Mouse (Mus musculus) hindbrain, embryonic 13.5 days (tissue): ENCODE results near the gene Gm20696. TPM values are rescaled to one million over a fixed set of nuclear protein-coding genes. Genes with fewer than 3 reads are reported as not detected.

ENCODE experiments used
- ATAC-seq: fragments of 200-750 bp; cut with Nextera tagmentation; 2 replicates; pipeline ENCODE4 v1.8.0; 2017; ENCODE audit warnings: moderate TSS enrichment; ENCODE audit not compliant: low FRiP score
- H3K27ac ChIP-seq: fragments of 300-500 bp; sonication (generic); 2 replicates; pipeline ENCODE4 v1.5.1; 2015; ENCODE audit warnings: inconsistent platforms, mild to moderate bottlenecking, moderate library complexity
- H3K27me3 ChIP-seq: fragments of 300-500 bp; sonication (generic); 2 replicates; pipeline ENCODE4 v1.6.1; 2015; ENCODE audit warnings: mild to moderate bottlenecking, inconsistent platforms
- H3K36me3 ChIP-seq: fragments of 300-500 bp; sonication (generic); 2 replicates; pipeline ENCODE4 v1.6.1; 2015; ENCODE audit warnings: mild to moderate bottlenecking, inconsistent platforms
- H3K4me1 ChIP-seq: fragments of 300-500 bp; sonication (generic); replicated peaks from 2 replicates; pipeline ENCODE4 v1.6.1; 2015; ENCODE audit warnings: inconsistent platforms
- H3K4me2 ChIP-seq: fragments of 300-500 bp; sonication (generic); 2 replicates; pipeline ENCODE4 v1.6.1; 2015; ENCODE audit warnings: inconsistent platforms, mild to moderate bottlenecking, moderate library complexity
- H3K4me3 ChIP-seq: fragments of 300-500 bp; sonication (generic); 2 replicates; pipeline ENCODE4 v1.5.1; 2015; ENCODE audit warnings: mild to moderate bottlenecking, inconsistent platforms
- H3K9ac ChIP-seq: fragments of 300-500 bp; sonication (generic); 2 replicates; pipeline ENCODE4 v1.6.1; 2015; ENCODE audit warnings: mild to moderate bottlenecking, inconsistent platforms
- H3K9me3 ChIP-seq: fragments of 300-500 bp; sonication (generic); 2 replicates; pipeline ENCODE4 v1.6.1; 2016; ENCODE audit warnings: inconsistent platforms
- WGBS: fragments of 180-500 bp; shearing (Covaris S2); methylation state at CpG from one replicate; pipeline ENCODE4 v1.1.7; 2015; 5-methylcytosine and 5-hydroxymethylcytosine counted together
- polyA plus RNA-seq: library from polyadenylated mRNA; unstranded; fragments of >200 nt; fragmentation: Nextera tagmentation; extraction: Ambion mirVana; gene quantifications from 2 replicates; pipeline ENCODE4 v1.2.1, GENCODE M21; 2015

Gene Gm20696
- polyA plus RNA-seq, 1 experiment from 2014 or later: 2.7 TPM

- H3K9ac ChIP-seq: no peak overlapping the region
- no peaks in the 10 kb centered on the region for H3K9me3 ChIP-seq
- H3K27me3 ChIP-seq: no peaks in the 10 kb centered on the region; the same call in 1 of the 2 replicates
- no peak overlapping the region for H3K4me3 ChIP-seq
- H3K4me1 ChIP-seq: peaks cover 18% of the 10 kb centered on the region
- WGBS: 92% methylated on average over 32 of the region's 32 CpGs
- H3K36me3 ChIP-seq: peaks cover 6% of the 10 kb centered on the region
- no peak overlapping the region for H3K4me2 ChIP-seq
- no peak overlapping the region for H3K27ac ChIP-seq
- no peak for ATAC-seq
These were observed 34.2 kb downstream of the Gm20696 start for GRCm38 (mm10) chr6:99632121-99632980.

- no peaks in the 10 kb centered on the region; the same call in 1 of the 2 replicates for H3K27me3 ChIP-seq
- no peak overlapping the region for H3K4me3 ChIP-seq
- no peak overlapping the region for H3K9ac ChIP-seq
- no peaks in the 10 kb centered on the region for H3K9me3 ChIP-seq
- H3K36me3 ChIP-seq: peaks cover 6% of the 10 kb centered on the region
- no peak overlapping the region for H3K27ac ChIP-seq
- ATAC-seq: no peak
- no peak overlapping the region for H3K4me2 ChIP-seq
- H3K4me1 ChIP-seq: peaks cover 12% of the 10 kb centered on the region
- 74% methylated on average over 5 of the region's 5 CpGs for WGBS
These were observed 35.0 kb downstream of the Gm20696 start for GRCm38 (mm10) chr6:99631637-99632036.

- H3K4me2 ChIP-seq: no peak overlapping the region
These were observed 36.7 kb downstream of the Gm20696 start for GRCm38 (mm10) chr6:99629726-99630458.

GRCm38 (mm10) chr6:99626347-99626746, 40.2 kb downstream of the Gm20696 start:
- no peaks in the 10 kb centered on the region; the same call in 1 of the 2 replicates for H3K27me3 ChIP-seq
- H3K4me1 ChIP-seq: peaks cover 14% of the 10 kb centered on the region
- peaks cover 6% of the 10 kb centered on the region; the same call in 1 of the 2 replicates for H3K36me3 ChIP-seq
- H3K4me3 ChIP-seq: no peak overlapping the region
- ATAC-seq: no peak
- H3K9ac ChIP-seq: no peak overlapping the region
- 37% methylated on average over 2 of the region's 2 CpGs for WGBS
- no peaks in the 10 kb centered on the region for H3K9me3 ChIP-seq
- H3K4me2 ChIP-seq: no peak overlapping the region
- H3K27ac ChIP-seq: no peak overlapping the region

More at GRCm38 (mm10) chr6:99629726-99630458, 36.7 kb downstream of the Gm20696 start:
- 80% methylated on average over 8 of the region's 8 CpGs for WGBS
- no peak overlapping the region for H3K27ac ChIP-seq
- no peak overlapping the region for H3K9ac ChIP-seq
- no peaks in the 10 kb centered on the region; the same call in 1 of the 2 replicates for H3K27me3 ChIP-seq
- H3K4me3 ChIP-seq: no peak overlapping the region
- H3K9me3 ChIP-seq: no peaks in the 10 kb centered on the region
- peaks cover 6% of the 10 kb centered on the region for H3K36me3 ChIP-seq
- no peak for ATAC-seq
- peaks cover 9% of the 10 kb centered on the region; the same call in 1 of the 2 replicates for H3K4me1 ChIP-seq

- no peak for ATAC-seq
- peaks cover 6% of the 10 kb centered on the region; the same call in 1 of the 2 replicates for H3K36me3 ChIP-seq
- H3K9ac ChIP-seq: no peak overlapping the region
- 24% methylated on average over 7 of the region's 7 CpGs for WGBS
- no peak overlapping the region for H3K4me3 ChIP-seq
- H3K4me1 ChIP-seq: peaks cover 14% of the 10 kb centered on the region
- H3K4me2 ChIP-seq: no peak overlapping the region
- no peaks in the 10 kb centered on the region; the same call in 1 of the 2 replicates for H3K27me3 ChIP-seq
- H3K9me3 ChIP-seq: no peaks in the 10 kb centered on the region
- no peak overlapping the region for H3K27ac ChIP-seq
These were observed 40.8 kb downstream of the Gm20696 start for GRCm38 (mm10) chr6:99625803-99626202.

GRCm38 (mm10) chr6:99625306-99625705, 41.3 kb downstream of the Gm20696 start:
- no peak for ATAC-seq
- H3K9me3 ChIP-seq: no peaks in the 10 kb centered on the region
- no peak overlapping the region for H3K9ac ChIP-seq
- H3K4me1 ChIP-seq: peaks cover 14% of the 10 kb centered on the region
- no peaks in the 10 kb centered on the region; the same call in 1 of the 2 replicates for H3K27me3 ChIP-seq
- peaks cover 6% of the 10 kb centered on the region; the same call in 1 of the 2 replicates for H3K36me3 ChIP-seq
- H3K4me2 ChIP-seq: no peak overlapping the region
- H3K27ac ChIP-seq: no peak overlapping the region
- no peak overlapping the region for H3K4me3 ChIP-seq
- 47% methylated on average over 7 of the region's 7 CpGs for WGBS

GRCm38 (mm10) chr6:99624542-99624941, 42.1 kb downstream of the Gm20696 start:
- Histone ChIP-seq H3K27me3 (peaks cover 5% of the 10 kb centered on the region; the same call in 1 of the 2 replicates), H3K4me2 (no peak overlapping the region), H3K36me3 (peaks cover 6% of the 10 kb centered on the region; the same call in 1 of the 2 replicates), H3K27ac (no peak overlapping the region), H3K9ac (no peak overlapping the region), H3K4me1 (peaks cover 14% of the 10 kb centered on the region), H3K9me3 (no peaks in the 10 kb centered on the region), H3K4me3 (no peak overlapping the region)
- no peak for ATAC-seq
- WGBS: 90% methylated on average over 3 of the region's 3 CpGs

- Histone ChIP-seq H3K27ac (no peak overlapping the region), H3K4me3 (no peak overlapping the region), H3K9ac (no peak overlapping the region), H3K27me3 (0 out of 2 replicates have a peak, but pooled peaks cover 5% of the 10 kb centered on the region), H3K9me3 (no peaks in the 10 kb centered on the region), H3K4me1 (peaks cover 14% of the 10 kb centered on the region), H3K4me2 (no peak overlapping the region), H3K36me3 (peaks cover 5% of the 10 kb centered on the region; the same call in 1 of the 2 replicates)
- WGBS: 10% methylated on average over 6 of the region's 6 CpGs
- peak; percentile 46; the same call in 1 of the 2 replicates for ATAC-seq
These were observed 43.0 kb downstream of the Gm20696 start for GRCm38 (mm10) chr6:99623641-99624040.

- Histone ChIP-seq H3K27ac (no peak overlapping the region), H3K36me3 (no peaks in the 10 kb centered on the region), H3K4me1 (peaks cover 17% of the 10 kb centered on the region), H3K4me3 (no peak overlapping the region), H3K27me3 (peaks cover 16% of the 10 kb centered on the region; the same call in 1 of the 2 replicates), H3K9me3 (no peaks in the 10 kb centered on the region), H3K4me2 (no peak overlapping the region), H3K9ac (no peak overlapping the region)
- WGBS: 73% methylated on average over 4 of the region's 4 CpGs
- no peak for ATAC-seq
These were observed 45.4 kb downstream of the Gm20696 start for GRCm38 (mm10) chr6:99621167-99621566.

GRCm38 (mm10) chr6:99620471-99620870, 46.1 kb downstream of the Gm20696 start:
- no peaks in the 10 kb centered on the region for H3K9me3 ChIP-seq
- no peak overlapping the region for H3K4me3 ChIP-seq
- no peak for ATAC-seq

GRCm38 (mm10) chr6:99619964-99620363, 46.6 kb downstream of the Gm20696 start:
- H3K36me3 ChIP-seq: no peaks in the 10 kb centered on the region
- H3K27ac ChIP-seq: no peak overlapping the region
- WGBS: 77% methylated on average over 8 of the region's 8 CpGs
- H3K4me1 ChIP-seq: peaks cover 18% of the 10 kb centered on the region
- no peaks in the 10 kb centered on the region for H3K9me3 ChIP-seq
- no peak for ATAC-seq
- peaks cover 19% of the 10 kb centered on the region; the same call in 1 of the 2 replicates for H3K27me3 ChIP-seq
- H3K9ac ChIP-seq: no peak overlapping the region
- no peak overlapping the region for H3K4me3 ChIP-seq
- H3K4me2 ChIP-seq: no peak overlapping the region

More at GRCm38 (mm10) chr6:99620471-99620870, 46.1 kb downstream of the Gm20696 start:
- peaks cover 19% of the 10 kb centered on the region; the same call in 1 of the 2 replicates for H3K27me3 ChIP-seq
- H3K27ac ChIP-seq: no peak overlapping the region
- H3K9ac ChIP-seq: no peak overlapping the region
- no peak overlapping the region for H3K4me2 ChIP-seq
- 74% methylated on average over 7 of the region's 7 CpGs for WGBS
- H3K36me3 ChIP-seq: no peaks in the 10 kb centered on the region
- H3K4me1 ChIP-seq: peaks cover 15% of the 10 kb centered on the region

GRCm38 (mm10) chr6:99619466-99619865, 47.1 kb downstream of the Gm20696 start:
- H3K4me2 ChIP-seq: no peak overlapping the region
- no peak overlapping the region for H3K4me3 ChIP-seq
- 83% methylated on average over 8 of the region's 8 CpGs for WGBS
- no peaks in the 10 kb centered on the region for H3K36me3 ChIP-seq
- H3K4me1 ChIP-seq: peaks cover 23% of the 10 kb centered on the region
- no peaks in the 10 kb centered on the region for H3K9me3 ChIP-seq
- ATAC-seq: no peak
- H3K27me3 ChIP-seq: peaks cover 21% of the 10 kb centered on the region
- no peak overlapping the region for H3K27ac ChIP-seq
- H3K9ac ChIP-seq: no peak overlapping the region
